Mouse (Mus musculus) embryonic facial prominence, embryonic 12.5 days (tissue): ENCODE results near the gene Fuca2. TPM values are rescaled to one million over a fixed set of nuclear protein-coding genes. Genes with fewer than 3 reads are reported as not detected.

Source experiments
- ATAC-seq: fragments of 200-750 bp; cut with Nextera tagmentation; 2 replicates; pipeline ENCODE4 v1.8.0; 2017; ENCODE audit not compliant: insufficient number of reproducible peaks, insufficient read depth, low FRiP score, low TSS enrichment
- H3K27ac ChIP-seq: fragments of 300-500 bp; sonication (generic); 2 replicates; pipeline ENCODE4 v1.5.1; 2016; ENCODE audit warnings: mild to moderate bottlenecking
- H3K27me3 ChIP-seq: fragments of 300-500 bp; sonication (generic); 2 replicates; pipeline ENCODE4 v1.6.1; 2016; ENCODE audit warnings: mild to moderate bottlenecking, moderate library complexity
- H3K36me3 ChIP-seq: fragments of 300-500 bp; sonication (generic); 2 replicates; pipeline ENCODE4 v1.6.1; 2016; ENCODE audit warnings: mild to moderate bottlenecking
- H3K4me1 ChIP-seq: fragments of 300-500 bp; sonication (generic); 2 replicates; pipeline ENCODE4 v1.6.1; 2016
- H3K4me2 ChIP-seq: fragments of 300-500 bp; sonication (generic); replicated peaks from 2 replicates; pipeline ENCODE4 v1.6.1; 2016; ENCODE audit warnings: mild to moderate bottlenecking, moderate library complexity
- H3K4me3 ChIP-seq: fragments of 300-500 bp; sonication (generic); 2 replicates; pipeline ENCODE4 v1.5.1; 2016; ENCODE audit warnings: mild to moderate bottlenecking
- H3K9ac ChIP-seq: fragments of 300-500 bp; sonication (generic); 2 replicates; pipeline ENCODE4 v1.6.1; 2016; ENCODE audit warnings: mild to moderate bottlenecking, moderate library complexity
- H3K9me3 ChIP-seq: fragments of 300-500 bp; sonication (generic); 2 replicates; pipeline ENCODE4 v1.6.1; 2016; ENCODE audit warnings: mild to moderate bottlenecking, moderate library complexity
- WGBS: fragments of 180-500 bp; shearing (Covaris S2); methylation state at CpG from one replicate; pipeline ENCODE4 v1.1.7; 2016; 5-methylcytosine and 5-hydroxymethylcytosine counted together
- polyA plus RNA-seq: library from polyadenylated mRNA; unstranded; fragments of >200 nt; fragmentation: Nextera tagmentation; extraction: Ambion mirVana; gene quantifications from 2 replicates; pipeline ENCODE4 v1.2.1, GENCODE M21; 2016

The Fuca2 gene
- polyA plus RNA-seq, 1 experiment from 2014 or later = 41.6 TPM

DNA sequence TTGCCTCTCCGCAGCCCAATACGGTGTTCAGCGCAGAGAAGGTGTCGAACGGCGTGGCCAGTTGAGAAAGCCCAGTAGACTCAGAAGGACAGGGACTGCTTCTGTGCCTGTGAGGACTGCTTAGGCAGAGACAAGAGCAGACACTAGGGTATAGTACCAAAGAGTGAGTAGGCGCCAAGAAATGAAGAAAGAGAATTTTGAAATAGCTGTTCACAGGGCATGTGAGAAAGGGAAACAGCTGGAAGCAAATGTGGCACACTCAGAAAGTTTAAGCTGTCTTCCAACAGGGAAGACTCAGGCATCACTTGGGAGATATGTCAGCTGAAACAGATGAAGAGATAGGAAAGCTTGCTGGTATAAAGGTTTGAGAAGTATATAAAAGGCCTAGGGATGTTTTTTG lies 37.4 kb downstream of the Fuca2 start:
- no peaks in the 10 kb centered on the region for H3K27me3 ChIP-seq
- H3K9ac ChIP-seq = no peak overlapping the region
- ATAC-seq = no peak
- H3K4me3 ChIP-seq = no peak overlapping the region
- peaks cover 34% of the 10 kb centered on the region for H3K36me3 ChIP-seq
- no peaks in the 10 kb centered on the region for H3K9me3 ChIP-seq
- no peaks in the 10 kb centered on the region for H3K4me1 ChIP-seq
- H3K27ac ChIP-seq = no peak overlapping the region
- no peak overlapping the region for H3K4me2 ChIP-seq
- WGBS = 98% methylated on average over 7 of the region's 7 CpGs

DNA sequence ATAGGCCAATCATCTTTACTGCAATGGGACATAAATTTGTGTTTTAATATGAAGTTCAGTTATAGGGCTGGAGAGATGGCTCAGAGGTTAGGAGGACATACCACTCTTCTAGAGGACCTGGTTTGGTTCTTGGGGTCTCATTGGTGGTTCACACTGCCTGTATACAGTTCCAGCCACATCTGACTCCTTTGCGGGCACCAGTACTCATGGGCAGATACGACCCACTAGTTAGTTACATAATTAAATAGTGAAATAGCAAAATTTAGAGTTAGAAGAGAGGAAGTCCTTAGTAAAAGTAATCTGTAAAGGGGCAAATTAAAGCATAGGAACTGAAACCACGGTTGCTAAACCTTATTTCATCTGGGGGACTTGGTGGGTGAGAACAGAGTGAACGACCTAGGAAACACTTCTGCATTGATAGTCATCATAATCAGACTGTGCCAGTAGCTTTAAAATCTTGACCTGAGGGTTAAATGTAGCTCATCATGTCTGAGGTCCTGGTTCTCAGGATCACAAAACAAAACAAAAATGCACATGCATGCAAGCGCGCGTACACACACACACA lies 40.5 kb downstream of the Fuca2 start:
- H3K27me3 ChIP-seq = no peaks in the 10 kb centered on the region
- peaks cover 30% of the 10 kb centered on the region for H3K36me3 ChIP-seq
- no peak overlapping the region for H3K9ac ChIP-seq
- no peak overlapping the region for H3K4me2 ChIP-seq
- H3K9me3 ChIP-seq = no peaks in the 10 kb centered on the region
- H3K27ac ChIP-seq = no peak overlapping the region
- ATAC-seq = no peak
- no peaks in the 10 kb centered on the region for H3K4me1 ChIP-seq
- H3K4me3 ChIP-seq = no peak overlapping the region
- WGBS = 91% methylated on average over 7 of the region's 7 CpGs

DNA sequence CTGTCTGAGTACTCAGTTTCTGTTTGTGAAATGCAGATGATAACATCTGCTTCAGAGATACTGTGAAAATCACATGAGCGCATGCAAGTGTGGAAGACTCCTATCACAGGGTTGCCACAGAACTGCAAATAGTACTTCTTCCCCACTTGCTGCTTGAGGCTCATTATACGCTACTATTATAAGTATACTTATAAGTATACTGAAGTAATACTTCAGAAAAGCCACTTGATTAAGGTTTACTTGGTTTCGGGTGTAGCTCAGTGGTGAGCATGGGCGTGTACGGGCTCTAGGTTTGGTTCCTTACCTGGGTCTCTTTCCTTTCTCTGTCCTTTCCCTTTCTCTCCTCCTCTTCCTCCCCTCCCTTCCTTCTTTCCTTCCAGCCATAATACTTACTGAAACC lies 42.4 kb downstream of the Fuca2 start:
- no peak for ATAC-seq
- WGBS = 95% methylated on average over 5 of the region's 5 CpGs

DNA sequence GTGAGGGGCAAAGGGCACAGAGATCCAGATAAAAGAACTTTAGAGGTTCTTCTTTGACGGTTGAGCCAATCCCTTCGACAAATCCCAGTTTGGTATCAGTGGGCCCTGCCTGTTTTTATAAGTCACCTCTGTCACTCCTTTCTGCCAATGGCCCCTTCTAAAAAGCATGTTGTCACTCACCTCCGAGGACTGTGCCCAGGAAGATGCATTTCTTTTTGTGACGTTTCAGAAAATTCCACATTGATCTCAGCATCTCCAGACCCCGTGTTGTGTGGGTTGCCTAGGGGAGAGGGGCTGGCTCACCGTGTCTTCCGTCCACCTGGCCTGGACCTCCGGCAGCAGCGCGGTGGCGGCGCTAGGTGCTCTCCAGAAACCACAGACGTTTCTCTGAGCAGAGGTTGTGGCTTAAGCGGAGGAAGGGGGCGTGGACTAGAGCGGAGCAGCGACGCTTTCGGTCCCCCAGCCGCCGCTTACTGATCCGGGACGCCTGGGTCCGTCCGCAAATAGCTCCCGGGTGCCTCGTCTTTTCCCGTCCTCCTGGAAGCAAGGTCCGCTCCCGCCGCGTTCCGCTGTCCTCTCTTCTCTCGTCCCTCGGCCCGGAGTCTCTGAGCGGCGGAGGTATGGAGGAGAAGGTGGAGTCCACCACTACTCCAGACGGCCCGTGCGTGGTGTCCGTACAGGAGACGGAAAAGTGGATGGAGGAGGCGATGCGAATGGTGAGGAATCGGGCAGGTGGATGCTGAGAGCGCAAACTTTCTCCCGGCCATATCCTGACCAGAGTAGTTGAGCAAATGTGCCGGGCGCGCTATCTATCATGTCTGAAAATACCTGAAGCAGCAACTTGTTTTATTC lies 53.5 kb downstream of the Fuca2 start, which contains the start of the genes Adat2 and Pex3:
Gene Adat2, plus strand, starts transcription at position 249 of the 852 bp plus-strand sequence.
Gene Pex3, minus strand, starts transcription at position 497 of the 852 bp plus-strand sequence.
- Histone ChIP-seq H3K4me2 (peak within 1 kb of the TSS; percentile 63), H3K9ac (peak within 1 kb of the TSS; percentile 69), H3K4me1 (peaks cover 3% of the 10 kb centered on the region; the same call in 1 of the 2 replicates), H3K4me3 (peak within 1 kb of the TSS; percentile 56), H3K9me3 (no peaks in the 10 kb centered on the region), H3K27ac (peak within 1 kb of the TSS; percentile 41; the same call in 1 of the 2 replicates), H3K36me3 (no peaks in the 10 kb centered on the region), H3K27me3 (no peaks in the 10 kb centered on the region)
- whole genome bisulfite sequencing = under 1% methylated on average over 51 of the region's 51 CpGs
- ATAC-seq = peak; percentile 93

More for the DNA sequence above, 42.4 kb downstream of the Fuca2 start:
- Histone ChIP-seq H3K4me2 (no peak overlapping the region), H3K9ac (no peak overlapping the region), H3K36me3 (peaks cover 23% of the 10 kb centered on the region; the same call in 1 of the 2 replicates), H3K9me3 (no peaks in the 10 kb centered on the region), H3K4me3 (no peak overlapping the region), H3K27ac (no peak overlapping the region), H3K4me1 (no peaks in the 10 kb centered on the region), H3K27me3 (no peaks in the 10 kb centered on the region)

DNA sequence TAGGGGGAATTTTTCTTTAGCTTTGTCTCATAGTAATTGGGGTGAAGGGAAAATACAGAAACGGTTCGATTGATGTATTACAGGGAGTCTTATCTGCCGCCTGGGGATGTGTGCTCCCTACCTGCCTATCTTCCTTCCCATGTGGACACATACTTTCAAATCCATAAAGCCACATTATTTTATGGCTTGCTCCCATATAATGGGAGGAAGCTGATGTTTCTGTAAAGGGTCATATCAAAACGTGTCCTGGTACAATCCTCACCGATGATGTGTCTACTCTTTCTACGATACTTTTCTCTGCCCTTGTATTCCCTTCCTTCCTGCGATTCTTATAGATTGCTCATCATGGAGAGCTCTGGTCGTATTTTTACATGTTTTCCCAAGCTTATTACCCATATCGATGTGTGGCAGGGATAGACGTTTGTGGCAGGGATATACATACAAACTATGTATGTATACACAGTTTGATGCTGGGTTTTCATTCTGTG lies 54.2 kb downstream of the Fuca2 start:
- peaks cover 3% of the 10 kb centered on the region; the same call in 1 of the 2 replicates for H3K4me1 ChIP-seq
- no peaks in the 10 kb centered on the region for H3K9me3 ChIP-seq
- WGBS = 31% methylated on average over 10 of the region's 10 CpGs
- ATAC-seq = no peak
- peak overlapping the region; percentile 63 for H3K4me2 ChIP-seq
- peak overlapping the region; percentile 56 for H3K4me3 ChIP-seq
- no peaks in the 10 kb centered on the region for H3K27me3 ChIP-seq
- H3K9ac ChIP-seq = peak overlapping the region; percentile 69
- peak overlapping the region; percentile 41; the same call in 1 of the 2 replicates for H3K27ac ChIP-seq
- no peaks in the 10 kb centered on the region for H3K36me3 ChIP-seq

DNA sequence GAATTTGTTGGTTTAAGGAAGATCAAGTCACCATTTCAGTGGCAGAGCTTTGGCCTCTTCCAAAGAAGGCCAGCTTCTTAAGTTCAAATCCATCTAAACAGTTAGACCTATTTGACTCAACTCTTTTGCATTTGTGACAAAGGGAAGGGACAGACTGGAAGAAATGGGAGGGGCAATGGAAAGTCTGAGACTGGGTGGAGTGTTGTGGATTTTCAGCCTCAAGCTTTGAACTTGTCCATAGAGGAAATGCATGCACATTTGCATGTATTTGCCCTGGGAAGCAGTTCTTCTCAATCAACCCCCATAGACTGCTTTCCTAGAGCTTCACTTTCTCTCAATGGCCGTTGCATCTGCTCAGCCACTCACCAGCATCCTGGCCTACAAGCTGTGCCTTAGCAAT lies 55.0 kb downstream of the Fuca2 start:
- no peaks in the 10 kb centered on the region for H3K9me3 ChIP-seq
- 95% methylated on average over 1 of the region's 1 CpGs for WGBS
- H3K27me3 ChIP-seq = no peaks in the 10 kb centered on the region
- H3K4me1 ChIP-seq = peaks cover 3% of the 10 kb centered on the region; the same call in 1 of the 2 replicates
- H3K4me2 ChIP-seq = no peak overlapping the region
- H3K36me3 ChIP-seq = no peaks in the 10 kb centered on the region
- no peak overlapping the region for H3K4me3 ChIP-seq
- H3K9ac ChIP-seq = no peak overlapping the region
- H3K27ac ChIP-seq = no peak overlapping the region
- ATAC-seq = no peak

DNA sequence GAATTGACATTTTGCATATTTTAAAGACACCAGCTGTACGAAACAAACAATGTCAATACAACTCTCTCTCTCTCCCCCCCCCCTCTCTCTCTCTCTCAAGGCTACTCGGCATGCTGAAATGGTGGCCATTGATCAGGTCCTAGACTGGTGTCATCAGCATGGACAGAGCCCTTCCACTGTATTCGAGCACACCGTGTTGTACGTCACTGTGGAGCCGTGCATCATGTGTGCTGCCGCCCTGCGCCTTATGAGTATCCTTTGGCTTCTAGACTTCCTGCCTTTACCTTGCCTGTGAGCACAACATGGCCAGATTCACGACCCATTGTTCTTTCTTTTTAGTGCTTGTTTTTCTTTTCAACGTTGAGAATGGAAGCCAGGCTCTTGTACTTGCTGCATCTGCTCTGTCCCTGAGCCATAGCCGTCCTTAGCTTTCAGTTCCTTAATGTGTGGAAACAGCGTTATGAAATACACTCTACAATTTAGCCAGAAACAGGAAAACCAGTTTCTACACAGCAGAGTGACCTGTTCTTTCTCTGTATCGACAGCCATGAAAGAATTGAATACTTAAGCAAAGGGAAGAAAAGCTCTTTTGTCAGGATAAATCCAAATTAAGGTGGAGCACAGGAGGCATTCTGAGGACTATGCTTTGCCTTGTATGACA lies 60.8 kb downstream of the Fuca2 start:
- ATAC-seq = no peak
- Histone ChIP-seq H3K4me3 (no peak overlapping the region), H3K9me3 (no peaks in the 10 kb centered on the region), H3K27ac (no peak overlapping the region), H3K27me3 (no peaks in the 10 kb centered on the region), H3K36me3 (peaks cover 24% of the 10 kb centered on the region), H3K4me1 (no peaks in the 10 kb centered on the region), H3K4me2 (no peak overlapping the region), H3K9ac (no peak overlapping the region)
- 91% methylated on average over 13 of the region's 13 CpGs for WGBS

DNA sequence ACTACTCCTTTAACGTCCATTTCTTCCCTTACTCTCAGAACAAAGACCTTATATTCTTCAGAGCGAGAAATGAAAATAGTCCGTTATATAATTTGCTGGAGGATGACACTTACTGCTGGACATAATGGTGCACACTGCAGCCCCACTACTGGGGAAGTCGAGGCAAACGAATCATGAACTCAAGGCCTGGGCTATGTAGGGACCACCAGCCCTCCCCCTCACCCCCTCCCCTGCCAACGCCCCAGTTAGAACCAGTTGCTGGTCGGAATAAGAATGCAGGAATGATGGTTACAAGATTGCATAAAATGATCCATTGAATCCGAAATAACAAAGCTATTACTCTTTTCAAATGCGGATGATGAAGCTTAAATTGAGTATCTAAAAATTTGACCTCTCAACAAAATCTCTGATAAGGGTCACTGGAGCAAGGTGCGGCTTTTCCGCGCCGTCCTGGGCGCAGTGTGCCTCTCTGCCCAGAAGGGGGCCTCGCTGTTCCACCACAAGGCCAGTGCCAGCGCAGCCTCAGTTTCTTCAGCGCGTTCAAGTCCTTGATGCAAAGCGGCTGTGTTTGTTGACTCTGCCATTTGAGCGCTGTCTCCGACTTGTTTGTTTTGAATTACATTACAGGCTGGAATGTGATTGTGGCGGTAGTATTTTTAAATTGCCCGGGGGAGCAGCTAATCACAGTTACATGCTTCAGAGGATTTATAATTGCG lies 65.2 kb downstream of the Fuca2 start:
- Histone ChIP-seq H3K4me1 (0 out of 2 replicates have a peak, but pooled peaks cover under 1% of the 10 kb centered on the region), H3K36me3 (peaks cover 24% of the 10 kb centered on the region), H3K27me3 (no peaks in the 10 kb centered on the region), H3K4me3 (peak overlapping the region; percentile 2), H3K9ac (no peak overlapping the region), H3K4me2 (peak overlapping the region; percentile 39), H3K27ac (no peak overlapping the region), H3K9me3 (no peaks in the 10 kb centered on the region)
- 26% methylated on average over 24 of the region's 24 CpGs for WGBS
- peak; percentile 55; the same call in 1 of the 2 replicates for ATAC-seq

DNA sequence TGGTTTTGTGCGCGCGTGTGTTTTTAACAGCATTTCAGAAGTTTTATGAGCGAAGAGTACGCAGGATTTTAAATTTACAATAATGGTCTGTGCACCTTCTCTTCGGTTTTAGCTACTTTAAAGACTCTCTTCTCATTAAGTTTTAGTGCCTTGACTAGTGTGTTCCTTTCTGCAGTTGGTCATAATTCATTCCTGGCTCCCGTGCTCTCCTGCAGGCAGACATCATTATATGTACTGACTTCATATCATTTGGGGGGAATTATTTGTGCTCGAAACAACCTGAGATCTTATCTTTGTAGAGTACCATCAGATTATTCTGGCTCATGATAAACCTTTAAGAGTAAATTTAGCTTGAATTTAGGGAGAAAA lies 65.7 kb downstream of the Fuca2 start:
- Histone ChIP-seq H3K27ac (no peak overlapping the region), H3K27me3 (no peaks in the 10 kb centered on the region), H3K9ac (no peak overlapping the region), H3K36me3 (peaks cover 24% of the 10 kb centered on the region), H3K4me1 (peaks cover 6% of the 10 kb centered on the region; the same call in 1 of the 2 replicates), H3K9me3 (no peaks in the 10 kb centered on the region), H3K4me3 (peak overlapping the region; percentile 2), H3K4me2 (peak overlapping the region; percentile 39)
- WGBS = 29% methylated on average over 8 of the region's 8 CpGs
- ATAC-seq = no peak

DNA sequence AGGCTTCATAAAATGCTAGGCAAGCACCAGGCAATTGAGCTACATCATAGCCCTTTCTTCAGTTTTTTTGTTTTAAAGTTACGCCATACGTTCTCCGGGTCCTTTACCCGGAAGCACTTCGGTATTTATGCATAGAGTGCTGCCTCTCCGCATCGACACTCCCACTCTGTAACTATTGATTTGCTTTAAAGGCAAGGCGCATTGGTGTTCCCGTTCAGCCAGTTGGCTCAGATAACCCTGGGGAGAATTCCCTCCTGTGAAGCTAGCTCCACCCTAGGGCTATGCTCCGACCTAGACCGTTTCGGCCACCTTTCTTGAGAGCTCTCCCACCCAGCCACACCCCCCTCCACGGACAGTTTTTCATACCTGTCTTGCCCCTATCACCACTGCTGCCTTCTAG lies 67.1 kb downstream of the Fuca2 start:
- H3K36me3 ChIP-seq = peaks cover 10% of the 10 kb centered on the region; the same call in 1 of the 2 replicates
- H3K4me1 ChIP-seq = peaks cover 6% of the 10 kb centered on the region; the same call in 1 of the 2 replicates
- no peak for ATAC-seq
- no peak overlapping the region for H3K9ac ChIP-seq
- H3K4me3 ChIP-seq = no peak overlapping the region
- H3K4me2 ChIP-seq = no peak overlapping the region
- H3K9me3 ChIP-seq = no peaks in the 10 kb centered on the region
- 53% methylated on average over 13 of the region's 13 CpGs for WGBS
- H3K27me3 ChIP-seq = no peaks in the 10 kb centered on the region
- no peak overlapping the region for H3K27ac ChIP-seq
